Mouse (Mus musculus): ENCODE results near the gene Gm20388.

Gene Gm20388

GRCm38 (mm10) chr8:124283644-124284332 lies 4373.1 kb downstream of the Gm20388 start:
- in situ Hi-C loops (cut with MboI), result no loop called here

GRCm38 (mm10) chr8:124284333-124284711 lies 4373.7 kb downstream of the Gm20388 start:
- in situ Hi-C loops (cut with MboI), result no loop called here

DNA sequence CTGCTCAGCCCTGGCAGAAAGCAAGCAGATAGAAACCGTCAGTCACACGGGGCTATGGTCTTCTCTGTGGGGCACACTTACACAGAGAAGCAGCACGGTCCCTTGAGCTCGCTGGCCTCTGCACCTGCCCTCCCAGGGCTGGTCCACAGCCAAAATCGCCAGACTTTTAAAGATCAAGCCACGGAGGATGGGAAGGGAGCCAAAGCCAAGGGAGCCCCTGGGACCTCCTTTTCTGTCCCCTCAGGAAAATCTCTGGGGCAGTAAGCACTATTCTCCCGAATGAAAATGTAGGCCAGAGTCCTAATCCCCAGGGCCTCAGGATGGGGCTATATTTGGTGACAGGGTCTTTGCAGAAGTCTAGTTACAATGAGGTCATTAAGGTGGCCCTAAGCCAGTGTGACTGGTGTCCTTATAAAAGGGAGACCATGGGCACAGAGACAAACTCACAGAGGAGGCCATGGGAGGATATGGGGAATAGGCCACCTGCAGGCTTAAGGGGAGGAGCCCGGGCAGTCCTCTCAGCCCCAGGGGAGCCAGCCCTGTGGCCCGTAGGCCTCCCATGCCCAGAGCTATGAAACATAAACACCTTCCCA lies 4374.4 kb downstream of the Gm20388 start:
- in situ Hi-C loops (cut with MboI), result no loop called here

GRCm38 (mm10) chr8:124286461-124287124 lies 4376.0 kb downstream of the Gm20388 start:
- in situ Hi-C loops (cut with MboI), result no loop called here

- in situ Hi-C loops (cut with MboI), result no loop called here
Observed at GRCm38 (mm10) chr8:124288215-124288864, 4377.7 kb downstream of the Gm20388 start.

GRCm38 (mm10) chr8:124289481-124290050 lies 4378.9 kb downstream of the Gm20388 start:
- in situ Hi-C loops (cut with MboI), result no loop called here

GRCm38 (mm10) chr8:124290911-124291691 lies 4380.5 kb downstream of the Gm20388 start:
- in situ Hi-C loops (cut with MboI), result no loop called here

GRCm38 (mm10) chr8:124291693-124292092 lies 4381.1 kb downstream of the Gm20388 start:
- in situ Hi-C loops (cut with MboI), result no loop called here

DNA sequence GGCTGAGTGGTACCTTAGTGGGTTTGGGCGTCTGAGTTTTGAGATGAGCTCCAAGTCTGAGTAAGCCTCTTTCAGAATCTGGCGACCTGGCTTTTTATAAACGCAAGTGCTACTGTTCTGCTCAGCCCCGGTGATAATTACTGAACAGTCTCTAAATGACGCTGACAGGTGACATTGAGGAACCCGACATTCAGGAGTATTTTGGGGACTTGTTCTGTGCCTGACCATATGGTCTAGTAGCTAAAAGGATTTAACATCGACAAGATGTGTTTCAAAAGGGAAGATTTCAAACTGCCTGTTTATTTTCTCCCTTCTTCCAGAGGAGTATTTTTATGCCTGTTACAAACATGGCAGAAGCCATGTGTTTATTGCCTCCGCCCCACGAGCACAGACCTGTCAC lies 4382.3 kb downstream of the Gm20388 start:
- in situ Hi-C loops (cut with MboI), result no loop called here

- in situ Hi-C loops (cut with MboI), result no loop called here
Observed at GRCm38 (mm10) chr8:124294425-124294824, 4383.8 kb downstream of the Gm20388 start.

- in situ Hi-C loops (cut with MboI), result no loop called here
Observed at GRCm38 (mm10) chr8:124294900-124295299, 4384.3 kb downstream of the Gm20388 start.

- in situ Hi-C loops (cut with MboI), result no loop called here
Observed at GRCm38 (mm10) chr8:124295357-124295756, 4384.7 kb downstream of the Gm20388 start.

DNA sequence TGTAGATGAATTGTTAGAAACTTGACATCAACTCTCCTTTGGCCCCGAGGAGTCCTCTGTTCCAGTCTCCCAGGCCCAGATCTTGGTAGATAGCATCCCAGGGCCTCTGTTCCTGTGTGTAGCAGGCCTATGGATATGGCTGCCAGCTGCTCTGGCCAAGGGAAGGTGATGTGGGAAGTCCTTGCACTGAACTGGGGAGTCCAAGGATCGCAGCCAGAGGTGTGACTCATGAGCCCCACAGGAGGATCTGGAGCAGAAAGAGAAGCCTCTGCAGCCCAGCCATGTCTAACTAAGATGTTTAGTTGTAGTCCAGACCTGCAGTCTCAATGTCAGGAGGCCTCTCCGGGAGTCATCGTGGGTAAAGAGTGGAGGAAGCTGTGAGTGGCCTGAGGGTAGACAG lies 4390.9 kb downstream of the Gm20388 start:
- in situ Hi-C loops (cut with MboI), result no loop called here

DNA sequence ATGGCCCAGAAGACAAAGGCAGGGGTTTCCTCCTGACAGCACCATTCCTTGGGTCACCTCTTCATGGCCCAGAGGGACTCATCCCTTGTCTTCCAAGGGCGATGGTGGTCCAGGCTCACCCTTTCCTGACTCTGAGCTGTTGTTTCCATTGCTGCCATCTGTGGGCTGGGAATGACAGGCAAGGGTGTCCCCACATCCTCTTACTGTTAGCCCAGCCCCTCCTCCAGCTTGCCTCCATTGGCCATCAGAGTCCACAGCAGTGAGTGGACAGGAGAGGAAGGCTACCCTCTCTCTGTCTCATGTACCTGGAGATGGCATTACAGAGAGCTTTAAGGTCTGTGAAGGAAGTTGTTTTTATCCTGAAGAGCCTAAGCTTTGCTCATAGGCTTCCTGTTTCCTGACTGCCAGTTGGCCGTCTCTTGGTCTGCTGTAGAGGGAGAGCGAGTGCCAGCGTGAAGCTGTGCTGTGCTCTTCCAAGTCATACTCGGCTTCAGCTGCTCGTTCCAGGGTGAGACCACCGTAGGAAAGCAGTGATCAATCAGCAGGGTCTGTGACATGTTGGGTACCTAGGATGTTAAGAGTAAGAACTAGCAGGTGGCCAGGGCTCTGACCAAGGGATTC lies 4391.4 kb downstream of the Gm20388 start:
- in situ Hi-C loops (cut with MboI), result no loop called here

GRCm38 (mm10) chr8:124303211-124303902 lies 4392.7 kb downstream of the Gm20388 start:
- in situ Hi-C loops (cut with MboI), result no loop called here

GRCm38 (mm10) chr8:124304141-124304540 lies 4393.5 kb downstream of the Gm20388 start:
- in situ Hi-C loops (cut with MboI), result no loop called here

- in situ Hi-C loops (cut with MboI), result no loop called here
Observed at GRCm38 (mm10) chr8:124306574-124306973, 4395.9 kb downstream of the Gm20388 start.

DNA sequence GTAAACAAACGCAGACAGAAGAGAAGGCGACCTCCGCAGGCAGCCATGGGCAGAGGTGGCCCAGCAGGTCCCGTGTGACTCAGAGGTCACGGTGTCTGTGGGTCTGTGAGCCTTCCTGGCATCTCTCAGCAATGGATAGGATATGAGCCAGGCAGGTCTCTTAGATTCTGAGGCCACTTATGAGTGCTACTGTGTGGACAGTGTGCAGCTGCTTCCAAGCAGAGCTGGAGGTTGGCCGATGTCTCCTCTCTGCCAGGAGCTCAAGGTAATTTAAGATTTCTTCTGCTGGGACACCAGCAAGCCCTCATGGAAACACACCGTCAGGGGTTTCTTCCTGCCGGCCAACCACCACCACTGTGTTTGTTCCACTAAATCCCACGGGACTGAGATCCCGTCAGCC lies 4397.1 kb downstream of the Gm20388 start:
- in situ Hi-C loops (cut with MboI), result no loop called here

DNA sequence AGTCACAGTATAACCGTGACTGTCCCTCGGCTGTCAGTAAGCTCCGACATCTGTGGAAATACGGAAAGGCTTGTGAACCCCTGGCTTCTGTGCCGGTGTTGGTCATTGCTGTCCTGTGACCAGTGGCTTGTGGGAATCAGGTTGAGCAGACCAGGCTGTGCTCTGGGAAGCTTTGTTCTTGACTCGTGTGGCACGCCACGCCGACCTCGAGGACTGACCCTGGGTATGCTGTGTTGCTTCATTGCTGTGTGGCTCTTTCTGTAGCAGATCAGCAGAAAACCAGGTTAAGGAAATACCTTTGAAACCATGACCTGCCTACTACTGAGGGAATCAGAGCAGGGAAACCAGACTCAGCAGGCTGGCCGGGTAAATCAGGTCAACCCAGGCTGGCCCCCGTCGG lies 4399.9 kb downstream of the Gm20388 start:
- in situ Hi-C loops (cut with MboI), result no loop called here

GRCm38 (mm10) chr8:124311111-124311510 lies 4400.5 kb downstream of the Gm20388 start:
- in situ Hi-C loops (cut with MboI), result no loop called here
